Mouse (Mus musculus) midbrain, postnatal 0 days (tissue): ENCODE measurements around the gene Elp4. TPM values are rescaled to one million over a fixed set of nuclear protein-coding genes. Genes with fewer than 3 reads are reported as not detected.

Source experiments
- ATAC-seq: fragments of 200-750 bp; cut with Nextera tagmentation; 2 replicates; pipeline ENCODE4 v1.8.0; 2017; ENCODE audit warnings: moderate number of reproducible peaks, mild to moderate bottlenecking, moderate TSS enrichment, moderate library complexity; ENCODE audit not compliant: low FRiP score
- DNase-seq: peaks from one replicate; pipeline ENCODE4 v3.0.0-alpha.2; 2015; ENCODE audit warnings: low spot score
- H3K27ac ChIP-seq: fragments of 300-500 bp; sonication (generic); 2 replicates; pipeline ENCODE4 v1.5.1; 2014; ENCODE audit warnings: low read depth, mild to moderate bottlenecking, low read length, mixed read lengths
- H3K27me3 ChIP-seq: fragments of 300-500 bp; sonication (generic); 2 replicates; pipeline ENCODE4 v1.6.1; 2014; ENCODE audit warnings: low read length, control low read depth, mixed read lengths; ENCODE audit not compliant: insufficient read depth
- H3K36me3 ChIP-seq: fragments of 300-500 bp; sonication (generic); 2 replicates; pipeline ENCODE4 v1.6.1; 2014; ENCODE audit warnings: low read length, control low read depth, mixed read lengths; ENCODE audit not compliant: insufficient read depth
- H3K4me1 ChIP-seq: fragments of 300-500 bp; sonication (generic); 2 replicates; pipeline ENCODE4 v1.6.1; 2014; ENCODE audit warnings: mild to moderate bottlenecking, control low read depth, antibody characterized with exemption, low read length, mixed read lengths; ENCODE audit not compliant: insufficient read depth
- H3K4me2 ChIP-seq: fragments of 300-500 bp; sonication (generic); 2 replicates; pipeline ENCODE4 v1.6.1; 2014; ENCODE audit warnings: low read depth, mild to moderate bottlenecking, low read length, mixed read lengths; ENCODE audit not compliant: poor library complexity, severe bottlenecking
- H3K4me3 ChIP-seq: fragments of 300-500 bp; sonication (generic); 2 replicates; pipeline ENCODE4 v1.5.1; 2014; ENCODE audit warnings: low read depth, mild to moderate bottlenecking, low read length, moderate library complexity
- H3K9ac ChIP-seq: fragments of 300-500 bp; sonication (generic); replicated peaks from 2 replicates; pipeline ENCODE4 v1.6.1; 2014; ENCODE audit warnings: mild to moderate bottlenecking, low read length, moderate library complexity, mixed read lengths; ENCODE audit not compliant: poor library complexity, severe bottlenecking
- H3K9me3 ChIP-seq: fragments of 300-500 bp; sonication (generic); 2 replicates; pipeline ENCODE4 v1.6.1; 2016; ENCODE audit warnings: low read length, control low read depth
- CTCF ChIP-seq: IDR thresholded peaks from 2 replicates; pipeline ENCODE4 v1.5.1; 2016; ENCODE audit warnings: antibody characterized with exemption, mild to moderate bottlenecking
- WGBS: fragments of 180-500 bp; shearing (Covaris S2); extraction: QIAGEN DNeasy Blood & Tissue Kit; methylation state at CpG from one replicate; pipeline ENCODE4 v1.1.7; 2014; 5-methylcytosine and 5-hydroxymethylcytosine counted together
- polyA plus RNA-seq: library from polyadenylated mRNA; unstranded; fragments of >200 nt; fragmentation: Nextera tagmentation; extraction: Ambion mirVana; gene quantifications from 2 replicates; pipeline ENCODE4 v1.2.1, GENCODE M21; 2015
- total RNA-seq: library from RNA; depleted of rRNA; stranded (reverse); fragments of >200 nt; gene quantifications from 2 replicates; pipeline ENCODE4 v1.2.3, GENCODE M21; 2014; rRNA removed

Elp4 gene
- 22.3 and 25.3 TPM in 2 replicates for total RNA-seq
- polyA plus RNA-seq, result 24.7 and 29.2 TPM in 2 replicates

- peak within 1 kb of the TSS; percentile 85 for H3K4me3 ChIP-seq
- peak; percentile 99 for DNase-seq
- no peak for TF ChIP-seq CTCF
- peak within 1 kb of the TSS; percentile 67 for H3K27ac ChIP-seq
- no peaks in the 10 kb centered on the region for H3K9me3 ChIP-seq
- H3K4me2 ChIP-seq, result peak within 1 kb of the TSS; percentile 60
- H3K36me3 ChIP-seq, result no peaks in the 10 kb centered on the region
- no peaks in the 10 kb centered on the region for H3K4me1 ChIP-seq
- H3K27me3 ChIP-seq, result no peaks in the 10 kb centered on the region
- WGBS, result under 1% methylated on average over 39 of the region's 39 CpGs
- H3K9ac ChIP-seq, result peak within 1 kb of the TSS; percentile 81
- ATAC-seq, result peak; percentile 100
These were observed at the start of gene Elp4, which contains the start of gene Immp1l for GRCm38 (mm10) chr2:105903896-105904756. TSS of gene Elp4 (minus strand) at chr2:105904564. TSS of gene Immp1l (plus strand) at chr2:105904638.

- Histone ChIP-seq H3K27ac (no peak overlapping the region), H3K36me3 (no peaks in the 10 kb centered on the region)
- no peak for DNase-seq
These were observed 49.5 kb upstream of the Elp4 start for GRCm38 (mm10) chr2:105953862-105954261.

GRCm38 (mm10) chr2:105951350-105951940 lies 47.1 kb upstream of the Elp4 start:
- DNase-seq (no peak), ATAC-seq (no peak)
- Histone ChIP-seq H3K4me2 (no peak overlapping the region), H3K4me3 (no peak overlapping the region), H3K27ac (no peak overlapping the region), H3K27me3 (no peaks in the 10 kb centered on the region), H3K4me1 (no peaks in the 10 kb centered on the region), H3K9me3 (no peaks in the 10 kb centered on the region), H3K36me3 (no peaks in the 10 kb centered on the region), H3K9ac (no peak overlapping the region)
- no peak for TF ChIP-seq CTCF
- 97% methylated on average over 1 of the region's 1 CpGs for WGBS

More at GRCm38 (mm10) chr2:105953862-105954261, 49.5 kb upstream of the Elp4 start:
- H3K27me3 ChIP-seq, result no peaks in the 10 kb centered on the region
- H3K4me3 ChIP-seq, result no peak overlapping the region
- no peak overlapping the region for H3K4me2 ChIP-seq
- H3K4me1 ChIP-seq, result no peaks in the 10 kb centered on the region
- WGBS, result 88% methylated on average over 4 of the region's 4 CpGs
- no peak overlapping the region for H3K9ac ChIP-seq
- no peak for TF ChIP-seq CTCF
- H3K9me3 ChIP-seq, result no peaks in the 10 kb centered on the region
- ATAC-seq, result no peak

DNA sequence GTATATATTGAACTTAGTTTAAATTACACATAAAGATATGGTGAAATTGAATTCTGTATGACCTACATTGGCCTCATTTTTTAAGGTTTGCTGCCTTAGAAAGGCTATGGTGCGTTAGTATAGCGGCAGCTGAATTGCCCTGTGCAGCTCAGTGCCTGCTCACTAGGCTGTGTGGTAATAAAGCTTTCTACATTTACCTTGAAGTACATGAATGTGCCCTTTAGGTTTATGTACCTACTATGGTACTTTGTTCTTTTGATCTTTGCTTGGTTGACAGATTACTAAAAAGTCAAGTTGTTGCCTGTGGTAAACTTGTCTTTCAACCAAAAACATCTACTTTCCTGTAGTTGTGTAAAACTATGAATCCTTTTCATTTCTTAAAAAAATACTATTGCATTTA lies 45.8 kb upstream of the Elp4 start:
- Histone ChIP-seq H3K9me3 (no peaks in the 10 kb centered on the region), H3K36me3 (no peaks in the 10 kb centered on the region), H3K4me1 (no peaks in the 10 kb centered on the region), H3K4me2 (no peak overlapping the region), H3K4me3 (no peak overlapping the region), H3K27me3 (no peaks in the 10 kb centered on the region), H3K9ac (no peak overlapping the region), H3K27ac (no peak overlapping the region)
- WGBS, result 92% methylated on average over 2 of the region's 2 CpGs
- no peak for ATAC-seq
- no peak for TF ChIP-seq CTCF
- DNase-seq, result no peak

- ATAC-seq (no peak), DNase-seq (peak; percentile 37)
- no peak overlapping the region for H3K4me3 ChIP-seq
- H3K4me1 ChIP-seq, result no peaks in the 10 kb centered on the region
- no peak overlapping the region for H3K27ac ChIP-seq
- H3K9ac ChIP-seq, result no peak overlapping the region
- H3K27me3 ChIP-seq, result no peaks in the 10 kb centered on the region
- no peak for TF ChIP-seq CTCF
- 28% methylated on average over 5 of the region's 5 CpGs for WGBS
- H3K36me3 ChIP-seq, result no peaks in the 10 kb centered on the region
- H3K4me2 ChIP-seq, result no peak overlapping the region
- H3K9me3 ChIP-seq, result no peaks in the 10 kb centered on the region
These were observed 13.4 kb upstream of the Elp4 start for GRCm38 (mm10) chr2:105917623-105918346.
